Mouse (Mus musculus) erythroblast, embryonic 14.5 days (primary cell): ENCODE measurements around the gene Klk1b22.

ENCODE experiments used
- GATA1 ChIP-seq: IDR thresholded peaks from 2 replicates; pipeline ENCODE4 v1.6.1; 2012; ENCODE audit warnings: low read length, inconsistent platforms, mixed read lengths
- TAL1 ChIP-seq: IDR thresholded peaks from 3 replicates; pipeline ENCODE4 v1.6.1; 2012; ENCODE audit warnings: low read length, inconsistent platforms, mixed read lengths

DNA sequence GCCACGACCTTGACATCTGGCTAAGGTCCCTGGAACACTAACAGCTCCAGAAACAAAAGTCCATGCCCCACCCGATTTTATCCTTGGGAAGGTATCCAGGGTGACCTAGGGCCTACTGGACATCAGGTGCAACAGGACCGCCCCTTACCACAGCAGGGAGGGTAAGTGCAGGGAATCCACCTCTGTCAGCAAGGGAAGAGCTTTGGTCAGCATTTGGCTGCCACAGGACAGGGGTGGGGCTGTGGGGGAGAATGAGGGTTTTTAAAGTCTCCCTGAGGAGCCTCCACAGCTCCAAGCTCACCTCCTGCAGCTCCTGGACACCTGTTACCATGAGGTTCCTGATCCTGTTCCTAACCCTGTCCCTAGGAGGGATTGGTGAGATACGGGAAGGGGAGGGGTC lies at the start of gene Klk1b22:
- no peak for TF ChIP-seq TAL1
- no peak for TF ChIP-seq GATA1
